Mouse (Mus musculus) testis, adult 2 months (tissue): ENCODE measurements around the gene Bcl2.

Experiments used
- CTCF ChIP-seq: fragments of 200-500 bp; IDR thresholded peaks from 2 replicates; pipeline ENCODE4 v1.5.1; 2012; ENCODE audit warnings: low read depth, mild to moderate bottlenecking, inconsistent platforms, low read length, moderate library complexity; ENCODE audit not compliant: control insufficient read depth, insufficient read depth, insufficient replicate concordance
- POLR2A ChIP-seq: fragments of 200-500 bp; IDR thresholded peaks from 2 replicates; pipeline ENCODE4 v1.6.1; 2012; ENCODE audit warnings: low read depth, mild to moderate bottlenecking, inconsistent platforms, low read length, moderate library complexity; ENCODE audit not compliant: control insufficient read depth

GRCm38 (mm10) chr1:106684546-106684945 lies 29.5 kb downstream of the Bcl2 start:
- TF ChIP-seq CTCF, result no peak
- no peak for TF ChIP-seq POLR2A
